Mouse (Mus musculus): Measurements from ENCODE around the gene Slc24a2. TPM values are rescaled to one million over a fixed set of nuclear protein-coding genes. Genes with fewer than 3 reads are reported as not detected.

The Slc24a2 gene
- polyA plus RNA-seq, 1 experiment from 2014 or later: 3.8 TPM

DNA sequence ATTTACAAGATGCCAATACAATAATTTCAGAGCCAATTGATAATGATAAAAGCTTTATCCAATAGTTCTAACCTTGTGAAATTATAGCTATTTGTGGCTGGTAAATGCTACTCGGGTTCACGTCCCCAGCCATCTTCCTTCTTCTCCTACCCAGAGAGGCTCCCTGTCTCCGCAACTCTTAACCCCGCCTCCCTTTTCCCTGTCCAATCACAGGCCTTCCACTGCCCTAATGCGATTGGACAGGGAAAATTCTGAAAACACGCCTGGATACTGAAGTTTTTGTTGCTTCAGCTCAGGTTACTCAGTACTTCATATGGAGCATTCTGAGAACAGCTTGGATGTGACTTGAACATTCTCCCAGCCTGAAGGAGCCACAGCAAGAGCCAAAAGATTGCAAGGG, 287.0 kb downstream of the Slc24a2 start:
- no peak overlapping the region for H3K27ac ChIP-seq
- no peak overlapping the region for H3K4me3 ChIP-seq
- no peak for ATAC-seq (replicated peaks; ENCODE audit: insufficient number of reproducible peaks, insufficient read depth, low FRiP score, low read depth)
- no peaks in the 10 kb centered on the region for H3K9me3 ChIP-seq (replicated peaks)
- no peaks in the 10 kb centered on the region for H3K36me3 ChIP-seq
- H3K27me3 ChIP-seq: no peaks in the 10 kb centered on the region
- H3K9ac ChIP-seq: no peak overlapping the region
- no peaks in the 10 kb centered on the region for H3K4me1 ChIP-seq (replicated peaks)
- 58% methylated on average over 6 of the region's 6 CpGs for WGBS
- H3K4me2 ChIP-seq: no peak overlapping the region

GRCm38 (mm10) chr4:86942656-86943055, 287.6 kb downstream of the Slc24a2 start:
- H3K4me3 ChIP-seq: no peak overlapping the region
- no peaks in the 10 kb centered on the region for H3K9me3 ChIP-seq (replicated peaks)
- H3K4me1 ChIP-seq (replicated peaks): no peaks in the 10 kb centered on the region
- no peaks in the 10 kb centered on the region for H3K36me3 ChIP-seq
- WGBS: 77% methylated on average over 6 of the region's 6 CpGs
- no peak for ATAC-seq (replicated peaks; ENCODE audit: insufficient number of reproducible peaks, insufficient read depth, low FRiP score, low read depth)
- no peak overlapping the region for H3K9ac ChIP-seq
- H3K27me3 ChIP-seq: no peaks in the 10 kb centered on the region
- H3K27ac ChIP-seq: no peak overlapping the region
- no peak overlapping the region for H3K4me2 ChIP-seq

DNA sequence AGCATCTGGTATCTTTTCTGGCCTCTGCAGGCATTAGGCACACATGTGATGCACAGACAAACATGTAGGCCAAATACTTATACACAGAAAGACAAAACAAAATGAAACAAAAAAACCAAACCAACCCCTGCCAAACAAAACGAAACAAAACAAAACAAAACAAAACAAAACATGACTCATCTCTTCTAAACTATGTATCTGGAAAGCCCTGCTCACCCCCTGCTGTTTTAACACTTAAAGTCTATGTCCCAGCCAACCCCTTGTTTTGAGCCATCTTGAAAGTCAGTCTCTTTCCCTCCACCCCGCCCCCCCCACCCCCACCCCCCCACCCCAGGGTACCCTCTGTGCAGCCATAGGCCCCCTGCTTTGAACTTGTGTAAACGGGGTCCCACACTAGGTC, 293.6 kb downstream of the Slc24a2 start:
- no peak overlapping the region for H3K9ac ChIP-seq
- no peaks in the 10 kb centered on the region for H3K4me1 ChIP-seq (replicated peaks)
- H3K4me2 ChIP-seq: no peak overlapping the region
- H3K27me3 ChIP-seq: no peaks in the 10 kb centered on the region
- H3K36me3 ChIP-seq: no peaks in the 10 kb centered on the region
- H3K4me3 ChIP-seq: no peak overlapping the region
- H3K9me3 ChIP-seq (replicated peaks): no peaks in the 10 kb centered on the region
- 77% methylated on average over 3 of the region's 3 CpGs for WGBS
- no peak for ATAC-seq (replicated peaks; ENCODE audit: insufficient number of reproducible peaks, insufficient read depth, low FRiP score, low read depth)
- H3K27ac ChIP-seq: no peak overlapping the region

- no peak overlapping the region for H3K4me2 ChIP-seq
- no peak for ATAC-seq (replicated peaks; ENCODE audit: insufficient number of reproducible peaks, insufficient read depth, low FRiP score, low read depth)
- 93% methylated on average over 9 of the region's 9 CpGs for WGBS
- H3K9me3 ChIP-seq (replicated peaks): no peaks in the 10 kb centered on the region
- H3K4me1 ChIP-seq (replicated peaks): no peaks in the 10 kb centered on the region
- no peak overlapping the region for H3K4me3 ChIP-seq
- H3K36me3 ChIP-seq: no peaks in the 10 kb centered on the region
- no peaks in the 10 kb centered on the region for H3K27me3 ChIP-seq
- H3K9ac ChIP-seq: no peak overlapping the region
- H3K27ac ChIP-seq: no peak overlapping the region
Measured at GRCm38 (mm10) chr4:86936217-86936616, 294.1 kb downstream of the Slc24a2 start.
